Mouse (Mus musculus): ENCODE results near the gene Arhgap23. TPM values are rescaled to one million over a fixed set of nuclear protein-coding genes. Genes with fewer than 3 reads are reported as not detected.

Gene Arhgap23
- polyA plus RNA-seq, 1 experiment from 2014 or later: 7.0 TPM

- WGBS: 16% methylated on average over 3 of the region's 3 CpGs
- H3K9me3 ChIP-seq (ENCODE audit: low read length): no peaks in the 10 kb centered on the region
- ATAC-seq (no peak), DNase-seq (ENCODE audit: low spot score) (peak; percentile 80)
- peaks cover 22% of the 10 kb centered on the region; the same call in 1 of the 2 replicates for H3K4me1 ChIP-seq (ENCODE audit: insufficient read depth, low read depth, low read length)
- H3K27ac ChIP-seq (ENCODE audit: low read length): no peak overlapping the region
- H3K9ac ChIP-seq (replicated peaks; ENCODE audit: low read depth): no peak overlapping the region
- TF ChIP-seq EP300 (IDR thresholded peaks at IDR 0.05) (no peak), CTCF (IDR thresholded peaks at IDR 0.05) (peak; percentile 99)
- H3K36me3 ChIP-seq (ENCODE audit: insufficient read depth, low read length): no peaks in the 10 kb centered on the region
- no peak overlapping the region for H3K4me3 ChIP-seq (ENCODE audit: low read depth, low read length)
- H3K27me3 ChIP-seq (replicated peaks; ENCODE audit: insufficient read depth, low read length): no peaks in the 10 kb centered on the region
- no peak overlapping the region for H3K4me2 ChIP-seq (replicated peaks; ENCODE audit: low read depth, low read length)
These were observed 16.7 kb downstream of the Arhgap23 start for GRCm38 (mm10) chr11:97432015-97432414.

- WGBS: 36% methylated on average over 8 of the region's 8 CpGs
- ATAC-seq: no peak
- H3K4me1 ChIP-seq (ENCODE audit: insufficient read depth, low read depth, low read length): peaks cover 27% of the 10 kb centered on the region; the same call in 1 of the 2 replicates
These were observed 17.7 kb downstream of the Arhgap23 start for GRCm38 (mm10) chr11:97432983-97433539.

DNA sequence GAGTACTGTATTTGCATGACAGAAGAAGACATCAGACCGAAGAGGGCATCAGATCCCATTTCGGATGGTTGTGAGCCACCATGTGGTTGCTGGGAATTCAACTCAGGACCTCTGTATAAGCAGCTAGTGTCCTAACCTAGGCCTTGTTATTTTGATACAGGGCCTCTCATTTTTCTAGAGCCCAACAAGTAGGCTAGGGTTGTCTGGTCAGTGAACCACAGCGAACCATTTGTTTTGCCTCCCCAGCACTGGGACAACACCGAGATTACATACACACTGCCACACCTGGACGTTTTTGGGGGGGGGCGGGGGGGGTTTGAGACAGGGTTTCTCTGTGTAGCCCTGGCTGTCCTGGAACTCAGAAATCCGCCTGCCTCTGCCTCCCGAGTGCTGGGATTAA lies 18.8 kb downstream of the Arhgap23 start:
- H3K27ac ChIP-seq (ENCODE audit: low read length): peak overlapping the region; percentile 97; the same call in 1 of the 2 replicates

More at GRCm38 (mm10) chr11:97432983-97433539, 17.7 kb downstream of the Arhgap23 start:
- H3K27ac ChIP-seq (ENCODE audit: low read length): no peak overlapping the region
- H3K4me2 ChIP-seq (replicated peaks; ENCODE audit: low read depth, low read length): no peak overlapping the region
- no peaks in the 10 kb centered on the region for H3K27me3 ChIP-seq (replicated peaks; ENCODE audit: insufficient read depth, low read length)
- H3K4me3 ChIP-seq (ENCODE audit: low read depth, low read length): no peak overlapping the region
- H3K9ac ChIP-seq (replicated peaks; ENCODE audit: low read depth): no peak overlapping the region
- TF ChIP-seq EP300 (IDR thresholded peaks at IDR 0.05) (no peak), CTCF (IDR thresholded peaks at IDR 0.05) (no peak)
- DNase-seq (ENCODE audit: low spot score): peak; percentile 26
- no peaks in the 10 kb centered on the region for H3K9me3 ChIP-seq (ENCODE audit: low read length)
- H3K36me3 ChIP-seq (ENCODE audit: insufficient read depth, low read length): no peaks in the 10 kb centered on the region

GRCm38 (mm10) chr11:97434704-97435454 lies 19.5 kb downstream of the Arhgap23 start:
- TF ChIP-seq CTCF (IDR thresholded peaks at IDR 0.05) (peak; percentile 66), EP300 (IDR thresholded peaks at IDR 0.05) (no peak)
- peak overlapping the region; percentile 97 for H3K27ac ChIP-seq (ENCODE audit: low read length)
- WGBS: 2% methylated on average over 15 of the region's 15 CpGs
- H3K4me3 ChIP-seq (ENCODE audit: low read depth, low read length): peak overlapping the region; percentile 28
- H3K4me2 ChIP-seq (replicated peaks; ENCODE audit: low read depth, low read length): peak overlapping the region; percentile 48
- H3K9me3 ChIP-seq (ENCODE audit: low read length): no peaks in the 10 kb centered on the region
- H3K27me3 ChIP-seq (replicated peaks; ENCODE audit: insufficient read depth, low read length): no peaks in the 10 kb centered on the region
- peaks cover 42% of the 10 kb centered on the region for H3K4me1 ChIP-seq (ENCODE audit: insufficient read depth, low read depth, low read length)
- H3K9ac ChIP-seq (replicated peaks; ENCODE audit: low read depth): no peak overlapping the region; the same call in none of the 2 replicates
- H3K36me3 ChIP-seq (ENCODE audit: insufficient read depth, low read length): no peaks in the 10 kb centered on the region
- DNase-seq (ENCODE audit: low spot score): peak; percentile 99
- ATAC-seq: peak; percentile 84

More for the DNA sequence above, 18.8 kb downstream of the Arhgap23 start:
- TF ChIP-seq CTCF (IDR thresholded peaks at IDR 0.05): no peak
- H3K4me2 ChIP-seq (replicated peaks; ENCODE audit: low read depth, low read length): no peak overlapping the region; the same call in 1 of the 2 replicates
- H3K4me1 ChIP-seq (ENCODE audit: insufficient read depth, low read depth, low read length): peaks cover 35% of the 10 kb centered on the region
- ATAC-seq (no peak), DNase-seq (ENCODE audit: low spot score) (no peak)
- 87% methylated on average over 8 of the region's 8 CpGs for WGBS
- H3K36me3 ChIP-seq (ENCODE audit: insufficient read depth, low read length): no peaks in the 10 kb centered on the region
- no peaks in the 10 kb centered on the region for H3K27me3 ChIP-seq (replicated peaks; ENCODE audit: insufficient read depth, low read length)
- no peaks in the 10 kb centered on the region for H3K9me3 ChIP-seq (ENCODE audit: low read length)
- no peak overlapping the region for H3K9ac ChIP-seq (replicated peaks; ENCODE audit: low read depth)
- H3K4me3 ChIP-seq (ENCODE audit: low read depth, low read length): no peak overlapping the region

DNA sequence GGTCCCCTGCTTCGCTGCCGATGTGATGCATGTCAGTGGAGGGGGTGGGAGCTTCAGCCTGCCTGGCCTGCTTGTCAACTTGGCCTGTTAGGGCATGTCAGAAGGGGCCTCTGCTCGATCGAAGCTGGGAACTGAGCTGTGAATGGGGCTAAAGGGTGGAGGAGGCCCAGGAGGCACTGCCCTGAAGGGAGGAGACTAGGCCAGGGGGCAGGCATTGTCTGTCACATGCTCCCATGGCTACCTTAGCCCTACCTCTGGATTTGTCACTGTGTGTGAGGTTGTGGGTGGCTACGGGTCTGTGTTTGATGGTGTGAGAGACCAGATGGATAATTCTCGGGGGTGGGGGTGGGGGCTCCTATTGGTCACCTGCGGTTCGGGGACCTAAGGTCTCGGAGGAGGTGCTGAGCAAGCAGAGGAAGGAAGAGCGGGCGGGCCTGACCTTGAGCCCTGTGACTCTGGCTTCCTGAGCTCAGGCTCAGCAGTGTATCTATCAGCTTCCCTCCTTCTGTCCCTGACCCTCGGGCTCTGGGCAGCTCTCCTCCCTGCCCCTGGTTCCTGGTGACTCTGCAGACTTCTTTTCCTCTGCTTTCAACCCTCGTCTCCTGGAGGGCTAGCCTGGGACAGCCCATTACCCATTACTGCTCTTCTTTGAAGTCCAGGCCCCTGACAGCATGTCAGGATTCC lies 20.6 kb downstream of the Arhgap23 start:
- Histone ChIP-seq H3K27ac (ENCODE audit: low read length) (peak overlapping the region; percentile 97), H3K4me1 (ENCODE audit: insufficient read depth, low read depth, low read length) (peaks cover 42% of the 10 kb centered on the region), H3K36me3 (ENCODE audit: insufficient read depth, low read length) (no peaks in the 10 kb centered on the region), H3K4me2 (replicated peaks; ENCODE audit: low read depth, low read length) (peak overlapping the region; percentile 48), H3K4me3 (ENCODE audit: low read depth, low read length) (0 out of 2 replicates have a peak overlapping the region, but pooled peaks have one; percentile 5), H3K9ac (replicated peaks; ENCODE audit: low read depth) (no peak overlapping the region; the same call in 1 of the 2 replicates), H3K9me3 (ENCODE audit: low read length) (no peaks in the 10 kb centered on the region), H3K27me3 (replicated peaks; ENCODE audit: insufficient read depth, low read length) (no peaks in the 10 kb centered on the region)
- no peak for TF ChIP-seq CTCF (IDR thresholded peaks at IDR 0.05)
- TF ChIP-seq EP300 (IDR thresholded peaks at IDR 0.05): no peak
- 28% methylated on average over 10 of the region's 13 CpGs for WGBS
- ATAC-seq (peak; percentile 12), DNase-seq (ENCODE audit: low spot score) (peak; percentile 75)

- WGBS: 4% methylated on average over 4 of the region's 5 CpGs
- no peak overlapping the region for H3K4me2 ChIP-seq (replicated peaks; ENCODE audit: low read depth, low read length)
- peak overlapping the region; percentile 94 for H3K27ac ChIP-seq (ENCODE audit: low read length)
- no peaks in the 10 kb centered on the region for H3K9me3 ChIP-seq (ENCODE audit: low read length)
- peaks cover 56% of the 10 kb centered on the region for H3K4me1 ChIP-seq (ENCODE audit: insufficient read depth, low read depth, low read length)
- no peak overlapping the region for H3K9ac ChIP-seq (replicated peaks; ENCODE audit: low read depth)
- peak; percentile 38 for ATAC-seq
- TF ChIP-seq EP300 (IDR thresholded peaks at IDR 0.05) (peak; percentile 87), CTCF (IDR thresholded peaks at IDR 0.05) (no peak)
- H3K36me3 ChIP-seq (ENCODE audit: insufficient read depth, low read length): no peaks in the 10 kb centered on the region
- no peak overlapping the region for H3K4me3 ChIP-seq (ENCODE audit: low read depth, low read length)
- DNase-seq (ENCODE audit: low spot score): peak; percentile 95
- H3K27me3 ChIP-seq (replicated peaks; ENCODE audit: insufficient read depth, low read length): no peaks in the 10 kb centered on the region
These were observed 22.4 kb downstream of the Arhgap23 start for GRCm38 (mm10) chr11:97437745-97438144.
